Mouse (Mus musculus) cerebellum, adult 2 months (tissue): Measurements from ENCODE around the gene Mtmr11.

Source experiments
- CTCF ChIP-seq: fragments of 200-500 bp; IDR thresholded peaks from 2 replicates; pipeline ENCODE4 v1.5.1; 2011; ENCODE audit warnings: low read depth, mild to moderate bottlenecking, control low read depth, low read length, moderate library complexity, borderline replicate concordance; ENCODE audit not compliant: insufficient read depth
- POLR2A ChIP-seq: fragments of 200-500 bp; IDR thresholded peaks from 2 replicates; pipeline ENCODE4 v1.6.1; 2011; ENCODE audit warnings: low read length, control low read depth, borderline replicate concordance; ENCODE audit not compliant: insufficient read depth

GRCm38 (mm10) chr3:96163040-96163439 lies 1.2 kb downstream of the Mtmr11 start:
- TF ChIP-seq POLR2A = no peak
- TF ChIP-seq CTCF = no peak
